Mouse (Mus musculus) ES-Bruce4 (cell line): ENCODE results near the gene Plscr4.

Experiments used
- CTCF ChIP-seq: IDR thresholded peaks from one replicate; pipeline ENCODE4 v1.8.1; 2011; ENCODE audit warnings: low read depth, low read length
- EP300 ChIP-seq: IDR thresholded peaks from 2 replicates; pipeline ENCODE4 v1.6.1; 2011; ENCODE audit warnings: low read depth, low read length; ENCODE audit not compliant: insufficient read depth

DNA sequence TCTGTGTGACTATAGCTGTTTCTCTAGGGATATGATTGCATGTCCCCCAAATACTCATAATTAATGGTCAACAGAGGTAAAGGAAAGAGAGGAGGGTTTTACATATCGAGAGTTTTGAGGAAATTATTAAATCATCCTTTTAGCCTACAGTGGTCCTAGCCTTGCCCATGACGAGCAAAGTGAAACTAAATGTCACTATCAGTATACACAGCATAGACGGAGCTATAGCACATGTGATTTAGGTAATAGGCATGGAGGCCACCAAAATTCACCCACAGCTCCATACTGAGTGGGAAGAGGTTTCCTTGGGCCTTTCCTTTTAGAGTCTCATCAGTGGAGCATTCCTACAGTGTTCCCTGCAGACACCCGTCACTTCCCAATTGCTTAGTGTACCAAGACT lies 15.7 kb upstream of the Plscr4 start:
- TF ChIP-seq EP300 (no peak), CTCF (no peak)
